Mouse (Mus musculus) layer of hippocampus, adult 8-10 months (tissue): ENCODE measurements around the gene Olfr1408. TPM values are rescaled to one million over a fixed set of nuclear protein-coding genes. Genes with fewer than 3 reads are reported as not detected.

Experiments used
- DNase-seq, 2 experiments: peaks; one replicate each; pipeline ENCODE4 v3.0.0; 2022; ENCODE audit warnings: low spot score in 2 of 2
- total RNA-seq, 4 experiments: library from RNA; stranded (reverse); gene quantifications; 2 replicates each; pipeline ENCODE4 v1.2.4; 2022

The Olfr1408 gene
- not detected for total RNA-seq

DNA sequence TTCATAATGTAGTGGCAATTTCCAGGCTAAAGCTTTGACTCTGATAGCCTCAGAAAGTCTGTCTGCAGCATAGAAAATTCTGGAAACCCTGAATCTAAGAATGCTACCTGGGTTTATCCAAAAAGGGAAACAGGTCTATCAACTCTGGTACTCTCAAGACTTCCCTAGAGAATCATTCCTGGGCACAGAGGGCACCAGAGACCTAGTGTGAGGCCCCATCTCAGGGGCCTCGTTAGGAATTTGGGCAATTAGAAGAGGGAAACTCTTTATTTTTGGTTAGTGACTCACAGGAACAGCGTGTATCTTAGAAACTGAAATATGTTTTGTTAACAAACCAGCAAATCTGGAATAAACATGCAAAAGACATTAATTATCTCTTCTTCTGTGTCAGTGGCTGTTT, at the start of gene Olfr1408:
Olfr1408 (minus strand) TSS at position 101 of the 400 bp plus-strand sequence.
- no peak for DNase-seq

DNA sequence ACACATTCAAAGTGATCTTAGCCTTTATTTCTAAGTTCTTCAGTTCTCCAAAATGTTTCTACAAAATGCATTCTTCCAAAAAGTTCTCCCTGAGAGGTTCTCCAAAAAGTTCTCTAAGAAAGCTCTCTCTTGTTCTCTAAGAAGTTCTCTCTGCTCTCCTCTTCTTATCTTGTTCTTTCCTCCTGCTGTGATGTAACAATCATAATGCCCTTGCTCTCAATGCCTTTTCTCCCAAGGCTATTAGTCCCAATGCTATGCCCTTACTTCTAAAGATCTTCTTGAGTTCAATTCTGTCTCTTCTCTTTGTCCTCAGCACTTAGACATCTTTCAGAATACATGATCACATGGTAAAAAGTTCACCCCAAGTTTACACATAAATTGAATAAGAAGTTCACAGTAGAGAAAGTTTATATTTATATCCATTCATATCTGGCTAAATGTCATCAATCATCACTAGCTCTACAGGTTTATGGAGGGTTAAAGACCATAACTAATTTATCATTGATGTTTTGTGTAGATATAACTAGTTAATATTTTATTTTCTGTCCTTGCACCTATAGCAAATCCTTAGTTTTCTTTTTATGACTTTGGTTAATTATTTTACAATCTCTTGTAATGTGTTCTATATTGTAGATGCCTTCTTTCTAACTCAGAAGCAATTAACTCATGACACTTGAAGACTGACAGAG, 37.1 kb upstream of the Olfr1408 start:
- no peak for DNase-seq

Other genes with a start within 250 kb of the Olfr1408 start
- not detected for gene Apcs, start 242.3 kb downstream of the Olfr1408 start, total RNA-seq
- gene Olfr16, start 187.0 kb downstream of the Olfr1408 start, total RNA-seq: not detected
- gene Olfr1406, start 53.3 kb upstream of the Olfr1408 start, total RNA-seq: not detected
- gene Olfr218, start 60.4 kb upstream of the Olfr1408 start, total RNA-seq: not detected
- not detected for gene Olfr1404, start 75.0 kb upstream of the Olfr1408 start, total RNA-seq
- not detected for gene Fcer1a, start 89.8 kb upstream of the Olfr1408 start, total RNA-seq
- not detected for gene Olfr418, start 128.6 kb upstream of the Olfr1408 start, total RNA-seq
- gene Mptx2, start 140.4 kb upstream of the Olfr1408 start, total RNA-seq: not detected
- 10 to 100 TPM; 45.2 to 66.9 (median 51.0) TPM for gene Ackr1, start 196.4 kb upstream of the Olfr1408 start, total RNA-seq
- 10 to 100 TPM in 1 of 4 experiments, 1 to 10 TPM in 3; 1.8 to 12.4 (median 5.1) TPM for gene Aim2, start 213.5 kb upstream of the Olfr1408 start, total RNA-seq
- 100 to 1,000 TPM; 350 to 406 (median 381) TPM for gene Cadm3, start 230.3 kb upstream of the Olfr1408 start, total RNA-seq